Mouse (Mus musculus): ENCODE measurements around the gene Foxf1. TPM values are rescaled to one million over a fixed set of nuclear protein-coding genes. Genes with fewer than 3 reads are reported as not detected.
A peak's percentile ranks its signal among the peaks of the same experiment; 100 is the strongest.

Gene Foxf1
- polyA plus RNA-seq (2015; fragmentation: Nextera tagmentation; extraction: Ambion mirVana), result 3.3 and 9.6 TPM in 2 replicates

- Histone ChIP-seq H3K27me3 (peaks cover 100% of the 10 kb centered on the region), H3K4me1 (replicated peaks) (peaks cover 33% of the 10 kb centered on the region), H3K9ac (peak within 1 kb of the TSS; percentile 49), H3K36me3 (no peaks in the 10 kb centered on the region), H3K4me3 (peak within 1 kb of the TSS; percentile 69), H3K9me3 (replicated peaks) (no peaks in the 10 kb centered on the region), H3K27ac (peak within 1 kb of the TSS; percentile 39; the same call in 1 of the 2 replicates), H3K4me2 (peak within 1 kb of the TSS; percentile 97)
- ATAC-seq (replicated peaks; ENCODE audit: insufficient number of reproducible peaks, insufficient read depth, low FRiP score, low read depth), result peak; percentile 47; the same call in 1 of the 2 replicates
- under 1% methylated on average over 56 of the region's 83 CpGs for WGBS
Observed at GRCm38 (mm10) chr8:121084210-121084951, at the start of gene Foxf1. Gene Foxf1 (plus strand): TSS chr8:121084386.

- no peaks in the 10 kb centered on the region for H3K36me3 ChIP-seq
- H3K27ac ChIP-seq, result no peak overlapping the region
- no peaks in the 10 kb centered on the region for H3K4me1 ChIP-seq (replicated peaks)
- H3K27me3 ChIP-seq, result peaks cover 36% of the 10 kb centered on the region
- H3K9ac ChIP-seq, result no peak overlapping the region
- no peaks in the 10 kb centered on the region for H3K9me3 ChIP-seq (replicated peaks)
- H3K4me3 ChIP-seq, result no peak overlapping the region
- no peak for ATAC-seq (replicated peaks; ENCODE audit: insufficient number of reproducible peaks, insufficient read depth, low FRiP score, low read depth)
- 68% methylated on average over 8 of the region's 8 CpGs for WGBS
- no peak overlapping the region for H3K4me2 ChIP-seq
Observed at GRCm38 (mm10) chr8:121035611-121036010, 48.6 kb upstream of the Foxf1 start.

GRCm38 (mm10) chr8:121043719-121044440 is 40.3 kb upstream of the Foxf1 start:
- no peaks in the 10 kb centered on the region for H3K9me3 ChIP-seq (replicated peaks)
- peaks cover 13% of the 10 kb centered on the region for H3K27me3 ChIP-seq
- H3K4me3 ChIP-seq, result no peak overlapping the region
- H3K4me2 ChIP-seq, result no peak overlapping the region
- 42% methylated on average over 19 of the region's 19 CpGs for WGBS
- H3K36me3 ChIP-seq, result no peaks in the 10 kb centered on the region
- no peak overlapping the region for H3K27ac ChIP-seq
- no peak for ATAC-seq (replicated peaks; ENCODE audit: insufficient number of reproducible peaks, insufficient read depth, low FRiP score, low read depth)
- H3K9ac ChIP-seq, result no peak overlapping the region
- H3K4me1 ChIP-seq (replicated peaks), result no peaks in the 10 kb centered on the region

GRCm38 (mm10) chr8:121047441-121047840 is 36.7 kb upstream of the Foxf1 start:
- Histone ChIP-seq H3K4me3 (no peak overlapping the region), H3K27me3 (peaks cover 20% of the 10 kb centered on the region), H3K27ac (no peak overlapping the region), H3K9ac (no peak overlapping the region), H3K4me1 (replicated peaks) (no peaks in the 10 kb centered on the region), H3K4me2 (no peak overlapping the region), H3K36me3 (no peaks in the 10 kb centered on the region), H3K9me3 (replicated peaks) (no peaks in the 10 kb centered on the region)
- WGBS, result 62% methylated on average over 9 of the region's 9 CpGs
- ATAC-seq (replicated peaks; ENCODE audit: insufficient number of reproducible peaks, insufficient read depth, low FRiP score, low read depth), result no peak

- no peak for ATAC-seq (replicated peaks; ENCODE audit: insufficient number of reproducible peaks, insufficient read depth, low FRiP score, low read depth)
- H3K27ac ChIP-seq, result no peak overlapping the region
- no peaks in the 10 kb centered on the region for H3K36me3 ChIP-seq
- no peak overlapping the region for H3K4me2 ChIP-seq
- peaks cover 55% of the 10 kb centered on the region for H3K27me3 ChIP-seq
- H3K9ac ChIP-seq, result no peak overlapping the region
- no peaks in the 10 kb centered on the region for H3K4me1 ChIP-seq (replicated peaks)
- H3K4me3 ChIP-seq, result no peak overlapping the region
- 70% methylated on average over 9 of the region's 9 CpGs for WGBS
- H3K9me3 ChIP-seq (replicated peaks), result no peaks in the 10 kb centered on the region
Observed at GRCm38 (mm10) chr8:121058081-121058480, 26.1 kb upstream of the Foxf1 start.

- H3K4me1 ChIP-seq (replicated peaks), result no peaks in the 10 kb centered on the region
- H3K9ac ChIP-seq, result no peak overlapping the region
- no peak for ATAC-seq (replicated peaks; ENCODE audit: insufficient number of reproducible peaks, insufficient read depth, low FRiP score, low read depth)
- no peaks in the 10 kb centered on the region for H3K9me3 ChIP-seq (replicated peaks)
- no peak overlapping the region for H3K4me2 ChIP-seq
- WGBS, result 85% methylated on average over 7 of the region's 7 CpGs
- peaks cover 64% of the 10 kb centered on the region for H3K27me3 ChIP-seq
- no peak overlapping the region for H3K27ac ChIP-seq
- H3K36me3 ChIP-seq, result no peaks in the 10 kb centered on the region
- no peak overlapping the region for H3K4me3 ChIP-seq
Observed at GRCm38 (mm10) chr8:121059098-121059497, 25.1 kb upstream of the Foxf1 start.

GRCm38 (mm10) chr8:121062521-121062920 is 21.7 kb upstream of the Foxf1 start:
- H3K9ac ChIP-seq, result no peak overlapping the region
- no peak overlapping the region for H3K27ac ChIP-seq
- 91% methylated on average over 6 of the region's 6 CpGs for WGBS
- peaks cover 62% of the 10 kb centered on the region for H3K27me3 ChIP-seq
- no peak overlapping the region for H3K4me2 ChIP-seq
- H3K4me3 ChIP-seq, result no peak overlapping the region
- no peak for ATAC-seq (replicated peaks; ENCODE audit: insufficient number of reproducible peaks, insufficient read depth, low FRiP score, low read depth)
- H3K36me3 ChIP-seq, result no peaks in the 10 kb centered on the region
- H3K4me1 ChIP-seq (replicated peaks), result no peaks in the 10 kb centered on the region
- no peaks in the 10 kb centered on the region for H3K9me3 ChIP-seq (replicated peaks)

GRCm38 (mm10) chr8:121063649-121064048 is 20.5 kb upstream of the Foxf1 start:
- H3K36me3 ChIP-seq, result no peaks in the 10 kb centered on the region
- H3K27ac ChIP-seq, result no peak overlapping the region
- H3K9me3 ChIP-seq (replicated peaks), result no peaks in the 10 kb centered on the region
- no peak overlapping the region for H3K4me3 ChIP-seq
- H3K27me3 ChIP-seq, result peaks cover 61% of the 10 kb centered on the region
- no peak for ATAC-seq (replicated peaks; ENCODE audit: insufficient number of reproducible peaks, insufficient read depth, low FRiP score, low read depth)
- no peaks in the 10 kb centered on the region for H3K4me1 ChIP-seq (replicated peaks)
- no peak overlapping the region for H3K9ac ChIP-seq
- WGBS, result 62% methylated on average over 13 of the region's 13 CpGs
- no peak overlapping the region for H3K4me2 ChIP-seq

GRCm38 (mm10) chr8:121071454-121071853 is 12.7 kb upstream of the Foxf1 start:
- Histone ChIP-seq H3K9me3 (replicated peaks) (no peaks in the 10 kb centered on the region), H3K27ac (no peak overlapping the region), H3K4me1 (replicated peaks) (peaks cover 11% of the 10 kb centered on the region), H3K4me3 (no peak overlapping the region), H3K9ac (no peak overlapping the region), H3K36me3 (no peaks in the 10 kb centered on the region), H3K4me2 (no peak overlapping the region), H3K27me3 (peaks cover 91% of the 10 kb centered on the region)
- 2% methylated on average over 12 of the region's 12 CpGs for WGBS
- ATAC-seq (replicated peaks; ENCODE audit: insufficient number of reproducible peaks, insufficient read depth, low FRiP score, low read depth), result no peak

- Histone ChIP-seq H3K27ac (no peak overlapping the region), H3K4me1 (replicated peaks) (peaks cover 11% of the 10 kb centered on the region), H3K4me2 (no peak overlapping the region; the same call in 1 of the 2 replicates), H3K36me3 (no peaks in the 10 kb centered on the region), H3K9ac (no peak overlapping the region), H3K4me3 (peak overlapping the region; percentile 33), H3K27me3 (peaks cover 97% of the 10 kb centered on the region), H3K9me3 (replicated peaks) (no peaks in the 10 kb centered on the region)
- 21% methylated on average over 11 of the region's 11 CpGs for WGBS
- no peak for ATAC-seq (replicated peaks; ENCODE audit: insufficient number of reproducible peaks, insufficient read depth, low FRiP score, low read depth)
Observed at GRCm38 (mm10) chr8:121072406-121073130, 11.6 kb upstream of the Foxf1 start.
